Comparison of ENCODE assay signal across 12 mouse cellular contexts in the genomic region with DNA sequence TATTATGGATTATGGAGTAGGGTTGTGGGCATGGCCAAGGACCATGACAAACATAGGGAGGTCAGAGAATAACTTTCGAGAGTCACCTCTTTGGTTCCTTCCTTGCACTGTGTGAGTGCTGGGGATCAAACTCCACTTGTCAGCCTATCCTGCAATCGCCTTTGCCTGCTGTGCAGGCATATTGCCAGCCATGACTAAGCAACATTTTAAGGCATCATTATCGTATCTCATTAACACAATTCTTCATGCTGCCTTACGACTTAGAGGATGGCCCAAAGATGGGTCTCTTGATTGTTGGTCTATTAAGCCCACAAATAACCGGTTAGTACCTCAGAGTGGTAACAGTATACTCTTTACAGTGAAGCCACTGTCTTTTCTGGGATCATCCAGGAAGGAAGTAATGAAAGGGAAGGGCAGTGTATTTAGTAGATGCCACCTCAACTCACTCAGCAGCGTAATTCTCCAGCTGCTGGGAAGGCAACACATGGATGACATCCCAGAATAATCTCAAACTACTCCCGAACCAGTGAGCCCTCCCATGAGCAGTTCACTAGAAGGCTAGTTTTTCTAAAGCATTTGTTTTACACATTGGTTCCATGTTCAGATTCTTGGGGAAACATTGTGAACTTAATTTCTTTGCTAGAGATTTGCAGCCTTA. TPM values are rescaled to one million over a fixed set of nuclear protein-coding genes. Genes with fewer than 3 reads are reported as not detected.
DNase-seq lines count a peak whose midpoint lies in the region; ATAC-seq and TF ChIP-seq lines count a peak whose summit lies in the region.
"Had no signal": no experiment of that assay in that cellular context is flagged by ENCODE, and none has a peak within 500 bp of the region (broad histone marks: within the 10 kb centered on the region; RNA-seq: fewer than 3 reads in every experiment).

No protein-coding gene starts in this region.

- no peak overlapping the region for H3K9ac ChIP-seq in forebrain, embryonic 13.5 days
- no peak overlapping the region for H3K9ac ChIP-seq in midbrain, postnatal 0 days (replicated peaks; ENCODE audit: low read length, poor library complexity, severe bottlenecking)
- H3K9ac ChIP-seq: hindbrain, embryonic 12.5 days had no signal

- WGBS in forebrain, embryonic 13.5 days: 74% methylated on average over 7 of the region's 7 CpGs
- WGBS in forebrain, embryonic 10.5 days: 91% methylated on average over 7 of the region's 7 CpGs
- 76% methylated on average over 7 of the region's 7 CpGs for WGBS in midbrain, postnatal 0 days
- 88% methylated on average over 7 of the region's 7 CpGs for WGBS in midbrain, embryonic 10.5 days

- no peak overlapping the region for H3K4me3 ChIP-seq in forebrain, embryonic 13.5 days
- no peak overlapping the region for H3K4me3 ChIP-seq in forebrain, embryonic 10.5 days
- no peak overlapping the region for H3K4me3 ChIP-seq in midbrain, postnatal 0 days (ENCODE audit: low read depth, low read length)
- H3K4me3 ChIP-seq in midbrain, embryonic 10.5 days: no peak overlapping the region
- H3K4me3 ChIP-seq: hindbrain, embryonic 12.5 days had no signal

- H3K36me3 ChIP-seq in forebrain, embryonic 13.5 days (ENCODE audit: poor library complexity, severe bottlenecking): no peaks in the 10 kb centered on the region
- H3K36me3 ChIP-seq in forebrain, embryonic 10.5 days (replicated peaks): no peaks in the 10 kb centered on the region
- H3K36me3 ChIP-seq in midbrain, postnatal 0 days (ENCODE audit: insufficient read depth, low read length): no peaks in the 10 kb centered on the region
- no peaks in the 10 kb centered on the region for H3K36me3 ChIP-seq in midbrain, embryonic 10.5 days
- H3K36me3 ChIP-seq: hindbrain, embryonic 12.5 days had no signal

- TF ChIP-seq CTCF in midbrain, postnatal 0 days (IDR thresholded peaks at IDR 0.05): no peak

- no peak for DNase-seq in forebrain, embryonic 10.5 days (ENCODE audit: extremely low spot score, low spot score)
- peak; percentile 18 for DNase-seq in midbrain, postnatal 0 days (ENCODE audit: low spot score)
- no peak for DNase-seq in midbrain, embryonic 10.5 days (ENCODE audit: low spot score)
- DNase-seq in kidney, postnatal 25 days: peak; percentile 46 to 49
- DNase-seq in urinary bladder, postnatal 10 days (ENCODE audit: low spot score): no peak
- DNase-seq in frontal cortex, postnatal 10 days (ENCODE audit: low spot score in 2 of 2): no peak
- DNase-seq in left cerebral cortex, adult 11 months (ENCODE audit: low spot score): no peak
- DNase-seq: adrenal gland, adult 2 months; cerebellum, adult 8-10 months; heart, adult 18-20 months had no signal

- H3K27ac ChIP-seq in forebrain, embryonic 13.5 days: no peak overlapping the region
- H3K27ac ChIP-seq in forebrain, embryonic 10.5 days: no peak overlapping the region
- H3K27ac ChIP-seq in midbrain, postnatal 0 days (ENCODE audit: low read depth, low read length): no peak overlapping the region
- H3K27ac ChIP-seq in midbrain, embryonic 10.5 days (replicated peaks): no peak overlapping the region
- H3K27ac ChIP-seq: hindbrain, embryonic 12.5 days had no signal

- no peaks in the 10 kb centered on the region for H3K27me3 ChIP-seq in forebrain, embryonic 13.5 days
- H3K27me3 ChIP-seq in forebrain, embryonic 10.5 days (ENCODE audit: poor library complexity, severe bottlenecking): no peaks in the 10 kb centered on the region
- H3K27me3 ChIP-seq in midbrain, postnatal 0 days (ENCODE audit: insufficient read depth, low read length): no peaks in the 10 kb centered on the region
- H3K27me3 ChIP-seq in midbrain, embryonic 10.5 days (ENCODE audit: low read depth, poor library complexity, severe bottlenecking): no peaks in the 10 kb centered on the region
- H3K27me3 ChIP-seq: hindbrain, embryonic 12.5 days had no signal

- H3K9me3 ChIP-seq in forebrain, embryonic 13.5 days (replicated peaks): no peaks in the 10 kb centered on the region
- H3K9me3 ChIP-seq in forebrain, embryonic 10.5 days: no peaks in the 10 kb centered on the region
- no peaks in the 10 kb centered on the region for H3K9me3 ChIP-seq in midbrain, postnatal 0 days (ENCODE audit: low read length)
- no peaks in the 10 kb centered on the region for H3K9me3 ChIP-seq in midbrain, embryonic 10.5 days (replicated peaks)
- H3K9me3 ChIP-seq: hindbrain, embryonic 12.5 days had no signal

- ATAC-seq in forebrain, embryonic 13.5 days: 0 out of 2 replicates have a peak, but pooled peaks have one; percentile 38
- ATAC-seq in midbrain, postnatal 0 days (ENCODE audit: low FRiP score): no peak

- H3K4me1 ChIP-seq in forebrain, embryonic 13.5 days: peaks cover 6% of the 10 kb centered on the region; the same call in 1 of the 2 replicates
- H3K4me1 ChIP-seq in forebrain, embryonic 10.5 days: peaks cover 5% of the 10 kb centered on the region; the same call in 1 of the 2 replicates
- H3K4me1 ChIP-seq in midbrain, postnatal 0 days (ENCODE audit: insufficient read depth, low read length): no peaks in the 10 kb centered on the region
- no peaks in the 10 kb centered on the region for H3K4me1 ChIP-seq in midbrain, embryonic 10.5 days
- H3K4me1 ChIP-seq: hindbrain, embryonic 12.5 days had no signal

- H3K4me2 ChIP-seq in forebrain, embryonic 13.5 days: no peak overlapping the region
- H3K4me2 ChIP-seq in midbrain, postnatal 0 days (ENCODE audit: low read depth, low read length, poor library complexity, severe bottlenecking): no peak overlapping the region
- H3K4me2 ChIP-seq: hindbrain, embryonic 12.5 days had no signal

RNA-seq across cellular contexts. Expression of a gene that starts 45.9 kb away (rescaled TPM):
- polyA plus RNA-seq in forebrain, embryonic 13.5 days (2015; fragmentation: Nextera tagmentation; extraction: Ambion mirVana): 53.6 and 54.1 TPM in 2 replicates
- polyA plus RNA-seq in forebrain, embryonic 10.5 days (2016; fragmentation: Nextera tagmentation; extraction: Ambion mirVana): 57.7 and 61.9 TPM in 2 replicates
- total RNA-seq in midbrain, postnatal 0 days (2014; rRNA removed): 17.0 and 35.2 TPM in 2 replicates
- 29.5 and 33.2 TPM in 2 replicates for polyA plus RNA-seq in midbrain, postnatal 0 days (2015; fragmentation: Nextera tagmentation; extraction: Ambion mirVana)
- 62.3 and 64.5 TPM in 2 replicates for polyA plus RNA-seq in midbrain, embryonic 10.5 days (2016; fragmentation: Nextera tagmentation; extraction: Ambion mirVana)

RNA-seq across cellular contexts. Expression of a gene that starts 46.0 kb away (rescaled TPM):
- polyA plus RNA-seq in forebrain, embryonic 13.5 days (2015; fragmentation: Nextera tagmentation; extraction: Ambion mirVana): 59.3 TPM in 2 replicates
- 40.8 and 41.5 TPM in 2 replicates for polyA plus RNA-seq in forebrain, embryonic 10.5 days (2016; fragmentation: Nextera tagmentation; extraction: Ambion mirVana)
- 47.2 and 53.2 TPM in 2 replicates for total RNA-seq in midbrain, postnatal 0 days (2014; rRNA removed)
- 66.3 and 69.1 TPM in 2 replicates for polyA plus RNA-seq in midbrain, postnatal 0 days (2015; fragmentation: Nextera tagmentation; extraction: Ambion mirVana)
- polyA plus RNA-seq in midbrain, embryonic 10.5 days (2016; fragmentation: Nextera tagmentation; extraction: Ambion mirVana): 41.3 and 49.3 TPM in 2 replicates

Comparison
In these comparisons a context has a peak if more than half of its experiments do, and no peak if none do; other contexts are left out.
1. DNase-seq: peak in midbrain, postnatal 0 days (single experiment) and kidney, postnatal 25 days (2 of 2); none in forebrain, embryonic 10.5 days (single experiment), midbrain, embryonic 10.5 days (single experiment), urinary bladder, postnatal 10 days (single experiment), frontal cortex, postnatal 10 days (0 of 2) and left cerebral cortex, adult 11 months (single experiment).